Mouse (Mus musculus): Measurements from ENCODE around the gene Lrrc4. TPM values are rescaled to one million over a fixed set of nuclear protein-coding genes. Genes with fewer than 3 reads are reported as not detected.

Gene Lrrc4
- total and polyA plus RNA-seq, 3 experiments: 5.6 to 8.1 (median 6.1) TPM

GRCm38 (mm10) chr6:28729236-28729635 is 102.3 kb downstream of the Lrrc4 start:
- no peak for DNase-seq

- DNase-seq: peak; percentile 78
These were observed 106.8 kb downstream of the Lrrc4 start for GRCm38 (mm10) chr6:28724776-28725175.

- no peak for DNase-seq
These were observed 108.5 kb downstream of the Lrrc4 start for GRCm38 (mm10) chr6:28723059-28723458.

GRCm38 (mm10) chr6:28720391-28721171 is 111.0 kb downstream of the Lrrc4 start:
- no peak for DNase-seq

- no peak for DNase-seq
These were observed 113.7 kb downstream of the Lrrc4 start for GRCm38 (mm10) chr6:28717845-28718237.

GRCm38 (mm10) chr6:28717203-28717844 is 114.2 kb downstream of the Lrrc4 start:
- no peak for DNase-seq

GRCm38 (mm10) chr6:28710035-28710434 is 121.5 kb downstream of the Lrrc4 start:
- no peak for DNase-seq

- DNase-seq: no peak
These were observed 124.5 kb downstream of the Lrrc4 start for GRCm38 (mm10) chr6:28706976-28707592.

- DNase-seq: no peak
These were observed 125.2 kb downstream of the Lrrc4 start for GRCm38 (mm10) chr6:28706108-28706975.

- no peak for DNase-seq
These were observed 126.0 kb downstream of the Lrrc4 start for GRCm38 (mm10) chr6:28705384-28706107.

- DNase-seq: no peak
These were observed 126.9 kb downstream of the Lrrc4 start for GRCm38 (mm10) chr6:28704612-28705011.

GRCm38 (mm10) chr6:28697214-28697613 is 134.3 kb downstream of the Lrrc4 start:
- no peak for DNase-seq

GRCm38 (mm10) chr6:28692659-28693058 is 138.9 kb downstream of the Lrrc4 start:
- no peak for DNase-seq

GRCm38 (mm10) chr6:28687776-28688175 is 143.8 kb downstream of the Lrrc4 start:
- no peak for DNase-seq

GRCm38 (mm10) chr6:28685745-28686144 is 145.8 kb downstream of the Lrrc4 start:
- DNase-seq: no peak

GRCm38 (mm10) chr6:28685052-28685451 is 146.5 kb downstream of the Lrrc4 start:
- no peak for DNase-seq

GRCm38 (mm10) chr6:28681521-28682457 is 149.8 kb downstream of the Lrrc4 start:
- DNase-seq: peak; percentile 55

GRCm38 (mm10) chr6:28680537-28680936 is 151.0 kb downstream of the Lrrc4 start:
- peak; percentile 28 for DNase-seq

GRCm38 (mm10) chr6:28678896-28679295 is 152.7 kb downstream of the Lrrc4 start:
- DNase-seq: no peak

- DNase-seq: no peak
These were observed 156.9 kb downstream of the Lrrc4 start for GRCm38 (mm10) chr6:28674686-28675085.

Data from adrenal gland, adult 2 months (tissue).